Mouse (Mus musculus): Measurements from ENCODE around the gene Lcn10.

DNA sequence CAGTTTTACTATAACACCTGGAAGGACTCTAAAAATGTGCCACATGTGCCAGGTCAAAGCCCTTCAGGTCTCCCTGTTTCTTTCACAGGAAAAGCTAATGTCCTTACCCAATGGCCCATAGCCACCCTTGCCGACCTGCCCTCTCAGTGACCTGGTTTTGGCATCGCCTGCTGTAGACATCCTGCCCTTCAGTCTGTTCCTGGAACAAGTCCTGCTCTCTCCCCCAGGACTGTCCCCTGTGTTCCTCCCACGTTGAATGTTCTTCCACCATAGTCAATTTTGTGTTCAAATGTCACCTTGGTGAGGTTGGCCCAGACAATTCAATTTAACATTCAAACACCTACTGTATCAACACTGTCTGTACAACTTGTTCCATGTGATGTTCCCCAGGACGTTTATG, 14.4 kb downstream of the Lcn10 start:
- TF ChIP-seq CTCF (IDR thresholded peaks at IDR 0.05; ENCODE audit: low read depth, low read length) (no peak), GATA2 (IDR thresholded peaks at IDR 0.05; ENCODE audit: borderline replicate concordance, low read depth, low read length) (no peak), POLR2AphosphoS5 (IDR thresholded peaks at IDR 0.05; ENCODE audit: insufficient replicate concordance, low read depth, low read length) (no peak), GATA1 (IDR thresholded peaks at IDR 0.05; ENCODE audit: borderline replicate concordance, low read length) (no peak), TAL1 (conservative IDR thresholded peaks at IDR 0.05; ENCODE audit: low read depth, low read length) (no peak)

Data from G1E (cell line).